Mouse (Mus musculus) bone marrow, adult 2 months (tissue): Measurements from ENCODE around the gene Itga9.

Experiments
- CTCF ChIP-seq: fragments of 200-500 bp; IDR thresholded peaks from 2 replicates; pipeline ENCODE4 v1.5.1; 2011; ENCODE audit warnings: low read length, control low read depth; ENCODE audit not compliant: control insufficient read depth, insufficient read depth
- POLR2A ChIP-seq: fragments of 200-500 bp; IDR thresholded peaks from 2 replicates; pipeline ENCODE4 v1.6.1; 2011; ENCODE audit warnings: low read depth, mild to moderate bottlenecking, control low read depth, low read length, borderline replicate concordance; ENCODE audit not compliant: control insufficient read depth

GRCm38 (mm10) chr9:118574911-118575310 is 31.6 kb upstream of the Itga9 start:
- TF ChIP-seq POLR2A, result no peak
- TF ChIP-seq CTCF, result no peak
